Mouse (Mus musculus): ENCODE measurements around the gene Il33. TPM values are rescaled to one million over a fixed set of nuclear protein-coding genes. Genes with fewer than 3 reads are reported as not detected.
A peak's percentile ranks its signal among the peaks of the same experiment; 100 is the strongest.

The Il33 gene
- polyA plus RNA-seq, 1 experiment from 2014 or later: 0.38 TPM

DNA sequence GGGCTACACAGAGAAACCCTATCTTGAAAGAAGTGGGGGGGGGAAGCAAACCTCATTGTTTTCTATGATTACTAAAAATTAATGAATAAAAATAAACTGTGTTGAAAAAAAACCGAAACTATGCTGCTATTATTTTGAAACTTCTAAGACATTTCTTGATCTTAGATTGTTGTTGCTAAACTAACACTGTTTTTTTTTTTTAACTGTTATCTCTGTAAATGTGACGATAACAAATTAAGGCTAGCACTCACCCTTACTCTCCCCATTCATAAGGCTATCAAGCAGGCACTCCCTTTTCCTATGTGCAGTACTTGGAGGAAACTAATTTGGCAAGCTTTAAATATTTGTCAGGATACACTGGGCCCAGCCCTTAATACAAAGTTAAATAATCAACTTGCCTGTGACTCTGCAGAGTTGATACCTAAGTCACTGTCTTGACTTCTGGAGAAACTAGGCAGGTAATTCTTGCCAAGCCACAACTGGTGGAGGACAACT, 38.7 kb downstream of the Il33 start:
- Histone ChIP-seq H3K4me1 (no peaks in the 10 kb centered on the region), H3K4me2 (replicated peaks) (no peak overlapping the region), H3K27ac (replicated peaks) (no peak overlapping the region), H3K27me3 (no peaks in the 10 kb centered on the region), H3K4me3 (no peak overlapping the region), H3K9me3 (peaks cover 8% of the 10 kb centered on the region; the same call in 1 of the 2 replicates), H3K36me3 (no peaks in the 10 kb centered on the region), H3K9ac (replicated peaks) (no peak overlapping the region)
- no peak for ATAC-seq (ENCODE audit: low FRiP score, low read depth)
- 88% methylated on average over 2 of the region's 2 CpGs for WGBS

DNA sequence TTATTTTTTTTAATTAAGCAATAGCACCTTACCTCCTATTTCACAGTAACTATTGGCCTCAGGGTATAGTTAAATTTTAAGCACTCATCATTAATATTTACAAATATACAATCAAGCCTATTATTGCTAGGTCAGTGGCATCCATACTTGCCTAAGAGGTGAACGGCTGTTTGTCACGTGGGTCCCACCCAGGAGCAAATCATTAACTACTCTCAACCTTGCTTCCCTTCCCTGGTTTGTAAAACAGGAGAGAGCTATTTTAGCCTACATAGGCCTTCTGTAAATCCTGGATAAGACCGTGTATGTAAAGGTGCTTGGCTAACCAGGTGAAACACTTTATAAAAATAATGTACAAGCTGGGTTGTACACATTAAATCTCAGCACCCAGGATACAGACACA, 43.0 kb downstream of the Il33 start:
- Histone ChIP-seq H3K9me3 (peaks cover 8% of the 10 kb centered on the region; the same call in 1 of the 2 replicates), H3K4me3 (no peak overlapping the region), H3K27me3 (no peaks in the 10 kb centered on the region), H3K27ac (replicated peaks) (no peak overlapping the region), H3K9ac (replicated peaks) (no peak overlapping the region), H3K36me3 (no peaks in the 10 kb centered on the region), H3K4me2 (replicated peaks) (no peak overlapping the region), H3K4me1 (no peaks in the 10 kb centered on the region)
- no peak for ATAC-seq (ENCODE audit: low FRiP score, low read depth)
- WGBS: 93% methylated on average over 3 of the region's 3 CpGs

- no peak for ATAC-seq (ENCODE audit: low FRiP score, low read depth)
- Histone ChIP-seq H3K9me3 (no peaks in the 10 kb centered on the region), H3K27ac (replicated peaks) (no peak overlapping the region), H3K4me3 (no peak overlapping the region), H3K4me2 (replicated peaks) (no peak overlapping the region), H3K27me3 (no peaks in the 10 kb centered on the region), H3K4me1 (no peaks in the 10 kb centered on the region), H3K9ac (replicated peaks) (no peak overlapping the region), H3K36me3 (no peaks in the 10 kb centered on the region)
- 81% methylated on average over 5 of the region's 5 CpGs for WGBS
Measured at GRCm38 (mm10) chr19:29973396-29973795, 48.5 kb downstream of the Il33 start.

DNA sequence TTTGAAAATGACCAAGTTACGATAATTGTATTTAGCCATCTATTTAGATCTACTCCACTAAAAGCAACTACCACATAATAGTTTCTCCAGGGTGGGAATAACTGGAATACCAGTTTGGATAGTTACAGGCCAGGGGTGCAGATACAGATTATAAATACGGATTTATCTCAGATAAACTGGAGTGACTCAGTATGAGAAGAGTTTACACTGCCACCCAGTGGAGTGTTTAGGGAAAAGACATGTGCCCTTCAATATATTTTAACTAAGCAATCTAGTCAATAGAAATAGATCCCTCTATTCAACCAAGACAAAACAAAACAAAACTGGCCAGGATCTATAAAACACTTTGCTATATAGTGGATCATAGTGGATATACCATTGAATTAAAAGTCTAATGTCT, 53.9 kb downstream of the Il33 start:
- Histone ChIP-seq H3K9me3 (no peaks in the 10 kb centered on the region), H3K4me2 (replicated peaks) (no peak overlapping the region), H3K9ac (replicated peaks) (no peak overlapping the region), H3K36me3 (no peaks in the 10 kb centered on the region), H3K27ac (replicated peaks) (no peak overlapping the region), H3K27me3 (no peaks in the 10 kb centered on the region), H3K4me3 (no peak overlapping the region), H3K4me1 (no peaks in the 10 kb centered on the region)
- 58% methylated on average over 2 of the region's 2 CpGs for WGBS
- ATAC-seq (ENCODE audit: low FRiP score, low read depth): no peak

- Histone ChIP-seq H3K27ac (replicated peaks) (no peak overlapping the region), H3K9me3 (no peaks in the 10 kb centered on the region), H3K4me3 (no peak overlapping the region), H3K36me3 (no peaks in the 10 kb centered on the region), H3K4me2 (replicated peaks) (no peak overlapping the region), H3K9ac (replicated peaks) (no peak overlapping the region), H3K27me3 (no peaks in the 10 kb centered on the region), H3K4me1 (no peaks in the 10 kb centered on the region)
- no peak for ATAC-seq (ENCODE audit: low FRiP score, low read depth)
- 78% methylated on average over 8 of the region's 8 CpGs for whole genome bisulfite sequencing
Measured at GRCm38 (mm10) chr19:29979452-29980089, 54.7 kb downstream of the Il33 start.

DNA sequence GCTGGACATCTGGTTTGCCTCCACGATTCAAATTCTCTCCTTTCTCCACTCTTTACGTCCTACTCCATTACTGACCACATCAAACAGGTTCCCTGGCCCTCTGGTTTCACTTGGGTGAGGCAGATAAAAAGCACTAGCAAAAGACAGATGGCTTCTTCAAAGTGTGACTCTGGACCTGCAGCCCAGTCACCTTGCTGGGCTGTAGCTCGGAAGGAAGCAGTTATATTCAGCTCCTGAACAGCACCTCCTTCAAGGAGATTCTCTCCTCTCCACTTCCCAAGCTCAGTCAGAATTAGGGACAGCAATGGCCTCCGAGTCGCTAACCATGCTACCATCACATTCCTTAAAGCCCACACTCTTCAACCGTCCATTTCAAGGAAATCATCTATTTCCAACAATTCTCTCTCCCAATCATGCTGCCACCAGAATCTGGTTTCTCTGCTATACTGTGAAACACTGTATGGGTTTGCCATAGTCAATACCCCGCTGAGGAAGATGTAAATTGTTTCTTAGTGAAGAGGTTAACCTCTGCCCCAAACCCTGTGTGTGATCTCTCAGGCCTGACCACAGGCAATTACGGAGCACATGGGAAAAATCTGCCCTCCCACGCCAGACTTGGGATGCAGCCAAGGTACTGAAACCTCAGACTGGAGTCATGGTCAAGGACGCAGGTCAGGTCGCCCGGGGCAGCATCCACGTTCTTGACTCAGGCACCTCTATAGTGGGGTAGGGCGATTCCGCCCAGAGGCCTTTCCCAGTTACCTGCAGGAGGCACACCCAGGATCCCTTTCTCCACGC, 59.5 kb downstream of the Il33 start:
- H3K27me3 ChIP-seq: no peaks in the 10 kb centered on the region
- no peaks in the 10 kb centered on the region for H3K4me1 ChIP-seq
- H3K4me2 ChIP-seq (replicated peaks): no peak overlapping the region
- 77% methylated on average over 16 of the region's 16 CpGs for WGBS
- H3K36me3 ChIP-seq: no peaks in the 10 kb centered on the region
- no peak overlapping the region for H3K4me3 ChIP-seq
- no peak overlapping the region for H3K27ac ChIP-seq (replicated peaks)
- H3K9ac ChIP-seq (replicated peaks): no peak overlapping the region
- no peak for ATAC-seq (ENCODE audit: low FRiP score, low read depth)
- H3K9me3 ChIP-seq: no peaks in the 10 kb centered on the region

DNA sequence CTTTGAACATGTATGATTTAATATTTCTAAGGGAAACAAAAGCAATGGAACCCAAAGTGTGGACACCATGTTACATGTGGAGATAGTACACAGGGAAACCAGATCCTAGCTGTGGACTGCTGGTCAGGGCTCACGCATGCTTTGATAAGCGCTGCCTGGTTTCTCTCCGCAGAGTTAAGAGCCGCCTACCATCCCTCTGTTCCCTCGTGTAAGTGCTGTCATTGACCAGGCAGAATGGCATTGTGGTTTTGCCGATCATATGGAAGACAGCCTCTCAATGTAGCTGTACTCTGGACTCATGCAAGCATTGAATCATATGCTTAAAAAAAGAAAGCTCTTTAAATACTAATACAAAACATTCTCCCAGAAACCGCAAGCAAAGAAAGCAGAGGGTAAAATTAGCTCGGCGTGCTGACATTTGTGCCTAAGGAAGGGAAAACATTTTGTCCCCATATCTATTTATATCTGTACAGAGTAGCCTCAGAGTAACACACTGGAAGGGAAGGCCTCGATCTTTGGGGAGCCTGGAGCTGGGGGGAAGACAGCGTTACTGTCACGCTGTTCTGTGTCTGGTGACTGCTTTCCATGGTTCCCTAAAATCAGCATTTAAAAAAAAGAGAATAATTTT, 61.7 kb downstream of the Il33 start:
- Histone ChIP-seq H3K4me3 (no peak overlapping the region), H3K9me3 (no peaks in the 10 kb centered on the region), H3K27ac (replicated peaks) (no peak overlapping the region), H3K27me3 (no peaks in the 10 kb centered on the region), H3K4me2 (replicated peaks) (no peak overlapping the region), H3K9ac (replicated peaks) (no peak overlapping the region), H3K36me3 (no peaks in the 10 kb centered on the region), H3K4me1 (no peaks in the 10 kb centered on the region)
- WGBS: 87% methylated on average over 12 of the region's 12 CpGs
- ATAC-seq (ENCODE audit: low FRiP score, low read depth): no peak

DNA sequence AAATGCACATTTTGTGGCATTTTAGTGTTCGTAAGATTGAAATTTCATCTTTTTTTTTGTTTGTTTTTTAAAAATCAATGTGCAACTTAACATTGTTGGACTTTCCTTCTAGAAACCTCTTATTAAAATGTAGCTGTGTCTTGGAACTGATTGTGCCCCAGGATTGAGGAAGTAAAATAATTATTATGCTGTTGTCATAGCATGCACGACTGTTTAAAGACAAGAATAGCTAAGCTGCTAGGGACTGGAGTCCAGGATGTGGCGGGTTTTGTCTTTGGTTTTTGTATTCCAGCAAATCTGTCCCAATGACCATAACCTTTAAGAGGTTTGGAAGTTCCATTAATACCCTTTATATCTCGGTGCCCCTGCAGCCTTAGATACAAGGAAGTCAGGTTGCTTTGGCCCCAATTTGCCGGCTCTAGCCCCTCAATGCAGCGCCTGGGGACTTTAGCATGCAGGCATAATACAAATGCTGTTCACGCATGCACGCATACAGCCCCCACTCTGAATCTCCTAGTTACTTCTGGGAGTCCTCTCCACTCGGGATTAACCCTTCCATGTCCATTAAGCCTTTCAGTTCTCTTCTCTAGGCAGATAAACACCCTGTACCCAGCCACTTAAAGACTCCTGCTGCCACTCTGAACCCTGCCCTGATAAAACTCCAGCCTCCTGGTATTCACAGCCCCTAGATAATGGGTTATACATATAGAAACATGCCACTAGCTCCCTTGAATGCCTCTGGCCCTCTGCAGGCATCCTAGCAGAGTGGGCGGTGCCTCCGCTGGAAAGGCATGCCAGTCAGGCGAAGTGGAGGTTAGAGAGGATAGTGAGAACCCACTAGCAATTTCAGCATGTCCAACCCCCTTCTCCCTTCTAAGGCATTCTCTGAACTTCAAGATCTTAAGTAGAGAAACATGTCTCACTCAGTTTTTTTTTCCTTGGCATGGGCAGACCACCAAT, 75.8 kb downstream of the Il33 start:
- WGBS: 35% methylated on average over 12 of the region's 12 CpGs
- Histone ChIP-seq H3K4me3 (0 out of 2 replicates have a peak overlapping the region, but pooled peaks have one; percentile 5), H3K9me3 (0 out of 2 replicates have a peak, but pooled peaks cover 4% of the 10 kb centered on the region), H3K4me1 (peaks cover 12% of the 10 kb centered on the region), H3K9ac (replicated peaks) (no peak overlapping the region), H3K4me2 (replicated peaks) (peak overlapping the region; percentile 37), H3K36me3 (no peaks in the 10 kb centered on the region), H3K27me3 (no peaks in the 10 kb centered on the region), H3K27ac (replicated peaks) (no peak overlapping the region; the same call in 1 of the 2 replicates)
- ATAC-seq (ENCODE audit: low FRiP score, low read depth): no peak

DNA sequence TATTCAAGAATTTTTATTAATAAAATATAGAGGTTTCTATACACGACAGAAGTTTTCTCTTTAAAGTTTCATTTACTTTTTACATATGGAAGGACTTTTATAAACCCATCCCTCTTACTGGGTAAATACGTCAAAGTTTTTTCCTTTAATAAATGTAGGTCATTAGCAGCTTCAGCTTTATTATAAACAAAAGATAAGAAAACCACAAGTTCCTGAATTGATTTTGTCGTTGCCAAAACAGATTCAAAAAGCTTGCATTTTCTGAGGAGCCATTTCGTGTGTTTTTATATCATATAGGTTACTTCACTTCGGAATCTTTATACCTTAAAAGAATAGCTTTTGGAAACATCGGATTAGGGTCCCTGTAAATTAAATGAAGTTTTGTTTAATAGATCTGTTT, 76.6 kb downstream of the Il33 start:
- H3K4me2 ChIP-seq (replicated peaks): no peak overlapping the region
- H3K9ac ChIP-seq (replicated peaks): no peak overlapping the region
- H3K27me3 ChIP-seq: no peaks in the 10 kb centered on the region
- ATAC-seq (ENCODE audit: low FRiP score, low read depth): no peak
- 0 out of 2 replicates have a peak, but pooled peaks cover 4% of the 10 kb centered on the region for H3K9me3 ChIP-seq
- no peak overlapping the region for H3K4me3 ChIP-seq
- peaks cover 12% of the 10 kb centered on the region for H3K4me1 ChIP-seq
- no peak overlapping the region for H3K27ac ChIP-seq (replicated peaks)
- H3K36me3 ChIP-seq: no peaks in the 10 kb centered on the region
- 87% methylated on average over 6 of the region's 6 CpGs for WGBS

- Histone ChIP-seq H3K9ac (replicated peaks) (no peak within 1 kb of the TSS), H3K4me2 (replicated peaks) (no peak within 1 kb of the TSS), H3K9me3 (0 out of 2 replicates have a peak, but pooled peaks cover 2% of the 10 kb centered on the region), H3K36me3 (no peaks in the 10 kb centered on the region), H3K4me3 (no peak within 1 kb of the TSS), H3K27ac (replicated peaks) (no peak within 1 kb of the TSS), H3K4me1 (peaks cover 12% of the 10 kb centered on the region), H3K27me3 (no peaks in the 10 kb centered on the region)
- no peak for ATAC-seq (ENCODE audit: low FRiP score, low read depth)
- WGBS: 93% methylated on average over 9 of the region's 9 CpGs
Measured at GRCm38 (mm10) chr19:30003621-30004020, 78.7 kb downstream of the Il33 start, which contains the start of gene Trpd52l3. Trpd52l3 (plus strand) TSS chr19:30003790.

GRCm38 (mm10) chr19:30006371-30006770, 81.5 kb downstream of the Il33 start:
- no peak overlapping the region for H3K9ac ChIP-seq (replicated peaks)
- no peaks in the 10 kb centered on the region for H3K4me1 ChIP-seq
- no peak overlapping the region for H3K4me3 ChIP-seq
- no peaks in the 10 kb centered on the region for H3K27me3 ChIP-seq
- no peak overlapping the region for H3K27ac ChIP-seq (replicated peaks)
- H3K9me3 ChIP-seq: no peaks in the 10 kb centered on the region
- WGBS: 78% methylated on average over 3 of the region's 3 CpGs
- no peaks in the 10 kb centered on the region for H3K36me3 ChIP-seq
- ATAC-seq (ENCODE audit: low FRiP score, low read depth): no peak
- no peak overlapping the region for H3K4me2 ChIP-seq (replicated peaks)

All from midbrain, embryonic 12.5 days (tissue).